ENCODE assay signal across 26 mouse cellular contexts in genomic region chr7:80747371-80747770, GRCm38 (mm10). TPM values are rescaled to one million over a fixed set of nuclear protein-coding genes. Genes with fewer than 3 reads are reported as not detected.
DNase-seq lines count a peak whose midpoint lies in the region; ATAC-seq and TF ChIP-seq lines count a peak whose summit lies in the region.
"Had no signal": no experiment of that assay in that cellular context is flagged by ENCODE, and none has a peak within 500 bp of the region (broad histone marks: within the 10 kb centered on the region; RNA-seq: fewer than 3 reads in every experiment).

No protein-coding gene starts in this region.

- no peak overlapping the region for H3K4me2 ChIP-seq in forebrain, embryonic 15.5 days (replicated peaks)
- no peak overlapping the region for H3K4me2 ChIP-seq in heart, postnatal 0 days (ENCODE audit: low read depth, low read length)
- H3K4me2 ChIP-seq: forebrain, embryonic 13.5 days; limb, embryonic 13.5 days; liver, embryonic 12.5 days; midbrain, embryonic 11.5 days; neural tube, embryonic 12.5 days had no signal

- no peak overlapping the region for H3K4me3 ChIP-seq in forebrain, embryonic 10.5 days
- no peak overlapping the region for H3K4me3 ChIP-seq in forebrain, embryonic 15.5 days
- H3K4me3 ChIP-seq in heart, embryonic 10.5 days, result no peak overlapping the region
- H3K4me3 ChIP-seq in left cerebral cortex, adult 2 months, result no peak overlapping the region
- no peak overlapping the region for H3K4me3 ChIP-seq in heart, postnatal 0 days (ENCODE audit: low read depth, low read length)
- H3K4me3 ChIP-seq: forebrain, embryonic 13.5 days; limb, embryonic 13.5 days; liver, embryonic 12.5 days; neural tube, embryonic 12.5 days had no signal

- H3K27me3 ChIP-seq in forebrain, embryonic 10.5 days (ENCODE audit: poor library complexity, severe bottlenecking), result no peaks in the 10 kb centered on the region
- no peaks in the 10 kb centered on the region for H3K27me3 ChIP-seq in forebrain, embryonic 15.5 days
- H3K27me3 ChIP-seq in heart, embryonic 10.5 days (ENCODE audit: insufficient read depth, poor library complexity, severe bottlenecking), result no peaks in the 10 kb centered on the region
- no peaks in the 10 kb centered on the region for H3K27me3 ChIP-seq in heart, postnatal 0 days (ENCODE audit: control insufficient read depth, insufficient read depth, low read length)
- H3K27me3 ChIP-seq: forebrain, embryonic 13.5 days; limb, embryonic 13.5 days; liver, embryonic 12.5 days; neural tube, embryonic 12.5 days had no signal

- WGBS in forebrain, embryonic 10.5 days, result 71% methylated on average over 7 of the region's 7 CpGs
- 73% methylated on average over 7 of the region's 7 CpGs for WGBS in forebrain, embryonic 15.5 days
- WGBS in heart, embryonic 10.5 days, result 58% methylated on average over 7 of the region's 7 CpGs
- WGBS in heart, postnatal 0 days, result 39% methylated on average over 7 of the region's 7 CpGs

- no peak for DNase-seq in forebrain, embryonic 10.5 days (ENCODE audit: extremely low spot score, low spot score)
- no peak for DNase-seq in heart, embryonic 10.5 days (ENCODE audit: low spot score)
- no peak for DNase-seq in heart, postnatal 14 days
- DNase-seq in left cerebral cortex, adult 2 months (ENCODE audit: extremely low spot score in 1 of 2, low spot score in 2 of 2), result no peak
- DNase-seq in left cerebral cortex, postnatal 36 days (ENCODE audit: low spot score in 2 of 2), result no peak
- DNase-seq in heart, postnatal 0 days (ENCODE audit: low spot score), result peak; percentile 53
- no peak for DNase-seq in testis, postnatal 10 days (ENCODE audit: low spot score)
- DNase-seq: adrenal gland, postnatal 10 days; cerebellum, adult 2 months; cerebellum, postnatal 36 days; embryo, embryonic 11 days; kidney, postnatal 36 days; layer of hippocampus, postnatal 36 days; lung, adult 18-20 months; lung, postnatal 10 days; right cerebral cortex, postnatal 25 days; spleen, adult 18-20 months; thymus, postnatal 25 days had no signal

- intact Hi-C loops in heart, postnatal 14 days (cut with DNase I), result no loop called here
- intact Hi-C loops in left cerebral cortex, adult 2 months (cut with DNase I), result no loop called here
- intact Hi-C loops in left cerebral cortex, postnatal 36 days (cut with DNase I), result loop anchor here (10.0 kb wide), 1 partner anchor 57 kb away; no protein-coding TSS in a partner anchor

- no peak overlapping the region for H3K9ac ChIP-seq in forebrain, embryonic 15.5 days (replicated peaks)
- H3K9ac ChIP-seq in heart, postnatal 0 days (replicated peaks; ENCODE audit: low read depth, low read length), result no peak overlapping the region
- H3K9ac ChIP-seq: forebrain, embryonic 13.5 days; limb, embryonic 13.5 days; liver, embryonic 12.5 days; neural tube, embryonic 12.5 days had no signal

- peaks cover 39% of the 10 kb centered on the region for H3K4me1 ChIP-seq in forebrain, embryonic 10.5 days
- peaks cover 25% of the 10 kb centered on the region for H3K4me1 ChIP-seq in forebrain, embryonic 15.5 days
- peaks cover 41% of the 10 kb centered on the region for H3K4me1 ChIP-seq in heart, embryonic 10.5 days
- H3K4me1 ChIP-seq in heart, postnatal 0 days (ENCODE audit: control insufficient read depth, insufficient read depth), result peaks cover 9% of the 10 kb centered on the region
- H3K4me1 ChIP-seq: liver, embryonic 12.5 days had no signal

- H3K27ac ChIP-seq in forebrain, embryonic 10.5 days, result peak overlapping the region; percentile 80
- H3K27ac ChIP-seq in forebrain, embryonic 15.5 days (replicated peaks), result no peak overlapping the region
- peak overlapping the region; percentile 84 for H3K27ac ChIP-seq in heart, embryonic 10.5 days
- H3K27ac ChIP-seq in left cerebral cortex, adult 2 months, result peak overlapping the region; percentile 28; the same call in 1 of the 2 replicates
- H3K27ac ChIP-seq in heart, postnatal 0 days (ENCODE audit: low read depth), result peak overlapping the region; percentile 83
- H3K27ac ChIP-seq: forebrain, embryonic 13.5 days; limb, embryonic 13.5 days; liver, embryonic 12.5 days; neural tube, embryonic 12.5 days had no signal

- no peak for TF ChIP-seq CTCF in left cerebral cortex, adult 2 months (IDR thresholded peaks at IDR 0.05)
- no peak for TF ChIP-seq CTCF in heart, postnatal 0 days (IDR thresholded peaks at IDR 0.05; ENCODE audit: low read depth)

- peaks cover 61% of the 10 kb centered on the region for H3K36me3 ChIP-seq in forebrain, embryonic 10.5 days (replicated peaks)
- H3K36me3 ChIP-seq in forebrain, embryonic 15.5 days, result peaks cover 57% of the 10 kb centered on the region
- peaks cover 70% of the 10 kb centered on the region for H3K36me3 ChIP-seq in heart, embryonic 10.5 days
- peaks cover 87% of the 10 kb centered on the region for H3K36me3 ChIP-seq in heart, postnatal 0 days (replicated peaks; ENCODE audit: control insufficient read depth, insufficient read depth, low read length)

- no peak for TF ChIP-seq EP300 in heart, postnatal 0 days (IDR thresholded peaks at IDR 0.05; ENCODE audit: low read depth)

- no peaks in the 10 kb centered on the region for H3K9me3 ChIP-seq in forebrain, embryonic 10.5 days
- H3K9me3 ChIP-seq in forebrain, embryonic 15.5 days, result no peaks in the 10 kb centered on the region
- no peaks in the 10 kb centered on the region for H3K9me3 ChIP-seq in heart, embryonic 10.5 days
- no peaks in the 10 kb centered on the region for H3K9me3 ChIP-seq in heart, postnatal 0 days (replicated peaks; ENCODE audit: control insufficient read depth, low read length)
- H3K9me3 ChIP-seq: forebrain, embryonic 13.5 days; limb, embryonic 13.5 days; liver, embryonic 12.5 days; neural tube, embryonic 12.5 days had no signal

- ATAC-seq in forebrain, embryonic 15.5 days (replicated peaks), result no peak
- ATAC-seq in heart, postnatal 0 days (ENCODE audit: insufficient read depth, low read depth), result 0 out of 2 replicates have a peak, but pooled peaks have one; percentile 45
- ATAC-seq: forebrain, embryonic 13.5 days; hindbrain, embryonic 16.5 days; intestine, embryonic 16.5 days; liver, embryonic 12.5 days had no signal

RNA-seq across cellular contexts. Expression of gene Crtc3, which starts 58.7 kb away (rescaled TPM):
- 7.8 and 9.3 TPM in 2 replicates for polyA plus RNA-seq in forebrain, embryonic 10.5 days (2016; fragmentation: Nextera tagmentation; extraction: Ambion mirVana)
- polyA plus RNA-seq in forebrain, embryonic 15.5 days (2015; fragmentation: Nextera tagmentation; extraction: Ambion mirVana), result 17.0 and 20.9 TPM in 2 replicates
- polyA plus RNA-seq in heart, embryonic 10.5 days (2016; fragmentation: Nextera tagmentation; extraction: Ambion mirVana), result 14.6 and 18.6 TPM in 2 replicates
- total RNA-seq in heart, postnatal 14 days (2021), result 10 to 100 TPM; 16.2 to 20.1 TPM
- total RNA-seq in left cerebral cortex, adult 2 months (2021), result 10 to 100 TPM; 14.9 to 16.5 TPM
- 10 to 100 TPM; 12.1 to 15.7 TPM for total RNA-seq in left cerebral cortex, postnatal 36 days (2021)
- 9.4 and 24.9 TPM in 2 replicates for total RNA-seq in heart, postnatal 0 days (2014; rRNA removed; ENCODE audit: low replicate concordance)
- polyA plus RNA-seq in heart, postnatal 0 days (2015; fragmentation: Nextera tagmentation; extraction: Ambion mirVana), result 10.5 and 11.4 TPM in 2 replicates
